Mouse (Mus musculus) layer of hippocampus, adult 9-11 months (tissue): Measurements from ENCODE around the gene Bdp1.

Source experiments
- DNase-seq: peaks from one replicate; pipeline ENCODE4 v3.0.0; 2022

Gene Bdp1

GRCm38 (mm10) chr13:99999078-99999477, 104.8 kb downstream of the Bdp1 start:
- DNase-seq: no peak

DNA sequence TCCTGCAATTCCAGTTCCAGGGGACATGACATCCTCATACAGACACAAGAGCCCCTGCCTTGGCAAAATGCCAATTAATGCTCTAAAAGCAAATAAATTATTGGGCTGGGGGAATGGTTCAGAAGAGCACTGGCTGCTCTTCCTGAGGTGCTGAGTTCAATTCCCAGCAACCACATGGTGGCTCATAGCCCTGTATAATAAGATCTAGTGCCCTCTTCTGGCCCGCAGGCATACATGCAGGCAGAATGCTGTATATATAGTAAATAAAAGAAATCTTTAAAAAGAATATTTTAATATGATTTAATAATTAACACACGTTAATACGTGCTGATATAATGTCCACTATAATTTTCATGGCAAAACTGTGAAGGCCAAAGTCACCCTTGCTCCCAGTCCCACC, 105.8 kb downstream of the Bdp1 start:
- no peak for DNase-seq

- no peak for DNase-seq
Measured at GRCm38 (mm10) chr13:99989592-99989991, 114.3 kb downstream of the Bdp1 start.

DNA sequence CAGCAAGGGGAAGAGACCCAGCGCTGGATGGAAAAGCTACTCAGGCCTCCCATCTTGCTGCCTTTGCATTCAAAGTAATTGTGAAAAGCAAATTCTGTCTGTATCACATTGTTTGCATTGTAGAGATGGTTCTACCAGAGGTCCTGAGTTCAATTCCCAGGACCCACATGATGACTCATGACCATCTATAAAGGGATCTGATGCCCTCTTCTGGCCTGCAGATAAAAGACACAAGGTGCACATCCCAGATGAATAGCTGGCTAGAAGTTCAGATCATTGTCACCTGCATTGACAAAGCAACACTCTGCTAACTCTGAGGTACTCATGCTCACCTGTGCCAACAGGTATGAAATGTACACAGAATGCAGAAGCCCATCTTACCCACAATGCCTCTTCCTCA, 120.5 kb downstream of the Bdp1 start:
- DNase-seq: no peak

GRCm38 (mm10) chr13:99979406-99979805, 124.5 kb downstream of the Bdp1 start:
- DNase-seq: no peak

GRCm38 (mm10) chr13:99970089-99970488, 133.8 kb downstream of the Bdp1 start:
- DNase-seq: no peak
